Comparison of ENCODE assay signal across 9 mouse cellular contexts in genomic region chrX:167104247-167104621, GRCm38 (mm10).
DNase-seq lines count a peak whose midpoint lies in the region; ATAC-seq and TF ChIP-seq lines count a peak whose summit lies in the region.
"Had no signal": no experiment of that assay in that cellular context is flagged by ENCODE, and none has a peak within 500 bp of the region (broad histone marks: within the 10 kb centered on the region; RNA-seq: fewer than 3 reads in every experiment).

No protein-coding gene starts in this region.

- WGBS in hindbrain, embryonic 11.5 days, result 42% methylated on average over 4 of the region's 4 CpGs
- WGBS in hindbrain, embryonic 12.5 days, result 49% methylated on average over 4 of the region's 4 CpGs
- 39% methylated on average over 4 of the region's 4 CpGs for WGBS in midbrain, embryonic 12.5 days
- 57% methylated on average over 4 of the region's 4 CpGs for WGBS in midbrain, postnatal 0 days
- 52% methylated on average over 4 of the region's 4 CpGs for WGBS in heart, embryonic 13.5 days

- no peak for TF ChIP-seq CTCF in midbrain, postnatal 0 days (IDR thresholded peaks at IDR 0.05)

- no peaks in the 10 kb centered on the region for H3K4me1 ChIP-seq in hindbrain, embryonic 11.5 days (replicated peaks; ENCODE audit: control insufficient read depth, insufficient read depth, low read length)
- no peaks in the 10 kb centered on the region for H3K4me1 ChIP-seq in hindbrain, embryonic 12.5 days
- H3K4me1 ChIP-seq in midbrain, embryonic 12.5 days, result peaks cover 11% of the 10 kb centered on the region; the same call in 1 of the 2 replicates
- H3K4me1 ChIP-seq in midbrain, postnatal 0 days (ENCODE audit: insufficient read depth, low read length), result no peaks in the 10 kb centered on the region
- no peaks in the 10 kb centered on the region for H3K4me1 ChIP-seq in heart, embryonic 13.5 days

- H3K4me2 ChIP-seq in hindbrain, embryonic 11.5 days (replicated peaks; ENCODE audit: low read depth, low read length), result no peak overlapping the region
- H3K4me2 ChIP-seq in hindbrain, embryonic 12.5 days (replicated peaks), result no peak overlapping the region
- H3K4me2 ChIP-seq in midbrain, embryonic 12.5 days (replicated peaks), result no peak overlapping the region
- H3K4me2 ChIP-seq in midbrain, postnatal 0 days (ENCODE audit: low read depth, low read length, poor library complexity, severe bottlenecking), result no peak overlapping the region
- no peak overlapping the region for H3K4me2 ChIP-seq in heart, embryonic 13.5 days
- H3K4me2 ChIP-seq: neural tube, embryonic 13.5 days had no signal

- H3K9ac ChIP-seq in hindbrain, embryonic 11.5 days (ENCODE audit: low read depth, low read length), result no peak overlapping the region
- H3K9ac ChIP-seq in hindbrain, embryonic 12.5 days, result no peak overlapping the region
- H3K9ac ChIP-seq in midbrain, embryonic 12.5 days (replicated peaks), result no peak overlapping the region
- no peak overlapping the region for H3K9ac ChIP-seq in midbrain, postnatal 0 days (replicated peaks; ENCODE audit: low read length, poor library complexity, severe bottlenecking)
- H3K9ac ChIP-seq in heart, embryonic 13.5 days, result no peak overlapping the region
- H3K9ac ChIP-seq: neural tube, embryonic 13.5 days had no signal

- H3K36me3 ChIP-seq in hindbrain, embryonic 11.5 days (ENCODE audit: control insufficient read depth, insufficient read depth, low read length), result no peaks in the 10 kb centered on the region
- no peaks in the 10 kb centered on the region for H3K36me3 ChIP-seq in hindbrain, embryonic 12.5 days
- H3K36me3 ChIP-seq in midbrain, embryonic 12.5 days, result no peaks in the 10 kb centered on the region
- no peaks in the 10 kb centered on the region for H3K36me3 ChIP-seq in midbrain, postnatal 0 days (ENCODE audit: insufficient read depth, low read length)
- H3K36me3 ChIP-seq in heart, embryonic 13.5 days, result no peaks in the 10 kb centered on the region
- no peaks in the 10 kb centered on the region for H3K36me3 ChIP-seq in splenic B cell, adult 2 months (ENCODE audit: control insufficient read depth, insufficient read depth, low read length, poor library complexity, severe bottlenecking)
- H3K36me3 ChIP-seq: neural tube, embryonic 13.5 days had no signal

- no peak for DNase-seq in hindbrain, embryonic 11.5 days (ENCODE audit: low spot score)
- DNase-seq in midbrain, postnatal 0 days (ENCODE audit: low spot score), result no peak
- peak; percentile 45 for DNase-seq in splenic B cell, adult 2 months (ENCODE audit: low read depth, low spot score)
- no peak for DNase-seq in adrenal gland, postnatal 36 days
- DNase-seq in cerebellum, adult 8-10 months, result no peak

- H3K4me3 ChIP-seq in hindbrain, embryonic 11.5 days (ENCODE audit: low read depth, low read length), result no peak overlapping the region
- no peak overlapping the region for H3K4me3 ChIP-seq in hindbrain, embryonic 12.5 days
- no peak overlapping the region for H3K4me3 ChIP-seq in midbrain, embryonic 12.5 days
- no peak overlapping the region for H3K4me3 ChIP-seq in midbrain, postnatal 0 days (ENCODE audit: low read depth, low read length)
- no peak overlapping the region for H3K4me3 ChIP-seq in heart, embryonic 13.5 days
- H3K4me3 ChIP-seq: neural tube, embryonic 13.5 days had no signal

- no peak for ATAC-seq in hindbrain, embryonic 11.5 days (ENCODE audit: low FRiP score)
- no peak for ATAC-seq in hindbrain, embryonic 12.5 days (ENCODE audit: low FRiP score)
- no peak for ATAC-seq in midbrain, embryonic 12.5 days (ENCODE audit: low FRiP score, low read depth)
- ATAC-seq in midbrain, postnatal 0 days (ENCODE audit: low FRiP score), result no peak
- ATAC-seq in heart, embryonic 13.5 days (ENCODE audit: extremely low read depth, insufficient number of reproducible peaks, low FRiP score, low TSS enrichment), result no peak

- H3K27me3 ChIP-seq in hindbrain, embryonic 11.5 days (ENCODE audit: control insufficient read depth, insufficient read depth, low read length), result peaks cover 12% of the 10 kb centered on the region
- peaks cover 43% of the 10 kb centered on the region for H3K27me3 ChIP-seq in hindbrain, embryonic 12.5 days
- H3K27me3 ChIP-seq in midbrain, embryonic 12.5 days, result peaks cover 79% of the 10 kb centered on the region
- H3K27me3 ChIP-seq in midbrain, postnatal 0 days (ENCODE audit: insufficient read depth, low read length), result peaks cover 17% of the 10 kb centered on the region; the same call in 1 of the 2 replicates
- peaks cover 3% of the 10 kb centered on the region; the same call in 1 of the 2 replicates for H3K27me3 ChIP-seq in heart, embryonic 13.5 days (replicated peaks)
- no peaks in the 10 kb centered on the region for H3K27me3 ChIP-seq in splenic B cell, adult 2 months (ENCODE audit: control insufficient read depth, insufficient read depth, low read length, poor library complexity, severe bottlenecking)

- H3K27ac ChIP-seq in hindbrain, embryonic 11.5 days (ENCODE audit: low read depth, low read length), result 0 out of 2 replicates have a peak overlapping the region, but pooled peaks have one; percentile 27
- no peak overlapping the region for H3K27ac ChIP-seq in hindbrain, embryonic 12.5 days
- H3K27ac ChIP-seq in midbrain, embryonic 12.5 days (replicated peaks), result peak overlapping the region; percentile 54; the same call in 1 of the 2 replicates
- no peak overlapping the region for H3K27ac ChIP-seq in midbrain, postnatal 0 days (ENCODE audit: low read depth, low read length)
- H3K27ac ChIP-seq in heart, embryonic 13.5 days (replicated peaks), result peak overlapping the region; percentile 62
- H3K27ac ChIP-seq: neural tube, embryonic 13.5 days had no signal

- H3K9me3 ChIP-seq in hindbrain, embryonic 11.5 days (ENCODE audit: control insufficient read depth, low read length), result no peaks in the 10 kb centered on the region
- no peaks in the 10 kb centered on the region for H3K9me3 ChIP-seq in hindbrain, embryonic 12.5 days (replicated peaks)
- no peaks in the 10 kb centered on the region for H3K9me3 ChIP-seq in midbrain, embryonic 12.5 days
- no peaks in the 10 kb centered on the region for H3K9me3 ChIP-seq in midbrain, postnatal 0 days (ENCODE audit: low read length)
- H3K9me3 ChIP-seq in heart, embryonic 13.5 days, result no peaks in the 10 kb centered on the region
- H3K9me3 ChIP-seq: neural tube, embryonic 13.5 days had no signal

Comparison
In these comparisons a context has a peak if more than half of its experiments do, and no peak if none do; other contexts are left out.
1. H3K27ac ChIP-seq: peak in hindbrain, embryonic 11.5 days (single experiment), midbrain, embryonic 12.5 days (single experiment) and heart, embryonic 13.5 days (single experiment); none in hindbrain, embryonic 12.5 days (single experiment) and midbrain, postnatal 0 days (single experiment).